Mouse (Mus musculus) heart, adult 2 months (tissue): ENCODE data around the gene Zfp747. TPM values are rescaled to one million over a fixed set of nuclear protein-coding genes. Genes with fewer than 3 reads are reported as not detected.
"Not testable (repeated sequence)": the region's sequence is repeated elsewhere in the genome, so short reads cannot be mapped to it uniquely, and the experiment has no call there.

Experiments used
- DNase-seq, 2 experiments: peaks; one replicate each; pipeline ENCODE4 v3.0.0; 2021
- H3K27ac ChIP-seq: fragments of 200-600 bp; 2 replicates; pipeline ENCODE4 v1.8.1; 2022
- H3K27me3 ChIP-seq: fragments of 200-500 bp; 2 replicates; pipeline ENCODE4 v1.6.1; 2012; ENCODE audit warnings: mild to moderate bottlenecking, low read length, inconsistent platforms, mixed read lengths; ENCODE audit not compliant: control insufficient read depth, insufficient read depth
- H3K36me3 ChIP-seq: fragments of 200-500 bp; 2 replicates; pipeline ENCODE4 v1.6.1; 2012; ENCODE audit warnings: low read length, inconsistent platforms; ENCODE audit not compliant: control insufficient read depth, insufficient read depth
- H3K4me1 ChIP-seq: fragments of 200-500 bp; 2 replicates; pipeline ENCODE4 v1.6.1; 2011; ENCODE audit warnings: low read length; ENCODE audit not compliant: control insufficient read depth, insufficient read depth
- H3K4me3 ChIP-seq: fragments of 200-600 bp; 2 replicates; pipeline ENCODE4 v1.8.1; 2022
- H3K79me2 ChIP-seq: fragments of 200-500 bp; replicated peaks from 2 replicates; pipeline ENCODE4 v1.6.1; 2012; ENCODE audit warnings: mild to moderate bottlenecking, inconsistent platforms, low read length, moderate library complexity, mixed read lengths; ENCODE audit not compliant: control insufficient read depth, insufficient read depth
- H3K9ac ChIP-seq: fragments of 200-500 bp; 2 replicates; pipeline ENCODE4 v1.6.1; 2012; ENCODE audit warnings: low read depth, mild to moderate bottlenecking, control low read depth, inconsistent platforms, low read length, mixed read lengths
- CTCF ChIP-seq: fragments of 200-600 bp; IDR thresholded peaks from 2 replicates; pipeline ENCODE4 v1.8.1; 2022; ENCODE audit warnings: antibody characterized with exemption, mild to moderate bottlenecking, moderate library complexity
- EP300 ChIP-seq: fragments of 200-500 bp; IDR thresholded peaks from 2 replicates; pipeline ENCODE4 v1.6.1; 2011; ENCODE audit warnings: low read depth, low read length, control low read depth; ENCODE audit not compliant: insufficient read depth
- POLR2A ChIP-seq: fragments of 200-500 bp; IDR thresholded peaks from 2 replicates; pipeline ENCODE4 v1.6.1; 2011; ENCODE audit warnings: mild to moderate bottlenecking, low read depth, low read length, control low read depth; ENCODE audit not compliant: insufficient read depth
- WGBS: fragments of 180-500 bp; shearing (Covaris S2); methylation state at CpG from one replicate; pipeline ENCODE4 v1.1.7; 2018; 5-methylcytosine and 5-hydroxymethylcytosine counted together
- intact Hi-C: fragments of 180-260 bp; cut with DNase I; formaldehyde crosslinking; loops from one replicate; pipeline ENCODE4 v1.15.1; 2025
- polyA plus RNA-seq: library from polyadenylated mRNA; depleted of rRNA; stranded (reverse); fragments of >200 nt; gene quantifications from 2 replicates; pipeline ENCODE4 v1.2.3, GENCODE M21; 2012
- total RNA-seq, 2 experiments: library from RNA; stranded (reverse); gene quantifications; 2 replicates each; pipeline ENCODE4 v1.2.3; 2021

Gene Zfp747
- total and polyA plus RNA-seq, 3 experiments: 2.9 to 5.3 (median 4.3) TPM

DNA sequence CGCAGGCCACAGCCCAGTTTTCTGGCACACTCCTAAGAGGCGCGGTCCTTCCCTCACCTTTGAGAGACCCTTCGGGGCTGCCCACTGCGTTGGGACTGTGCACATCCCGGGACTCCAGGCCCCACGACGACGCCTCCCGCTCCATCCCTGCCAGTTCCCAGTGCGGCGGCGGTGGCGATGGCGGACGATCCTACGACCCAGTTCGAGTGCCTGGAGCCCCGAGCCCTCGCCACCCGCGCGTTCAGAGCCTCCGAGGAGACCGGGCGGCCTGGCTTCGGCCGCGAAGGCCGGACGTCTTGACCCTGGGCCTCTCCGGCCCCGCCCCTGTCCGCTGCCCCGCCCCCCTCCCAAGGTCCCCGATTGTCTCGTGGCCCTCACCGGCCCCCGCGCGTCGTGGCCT is 30.8 kb downstream of the Zfp747 start:
- WGBS: under 1% methylated on average over 42 of the region's 42 CpGs
- H3K79me2 ChIP-seq: 0 out of 2 replicates have a peak, but pooled peaks cover 2% of the 10 kb centered on the region
- intact Hi-C loops: loop anchor here (2.0 to 5.0 kb wide), 2 partner anchors 90 to 267 kb away; no protein-coding TSS in a partner anchor

DNA sequence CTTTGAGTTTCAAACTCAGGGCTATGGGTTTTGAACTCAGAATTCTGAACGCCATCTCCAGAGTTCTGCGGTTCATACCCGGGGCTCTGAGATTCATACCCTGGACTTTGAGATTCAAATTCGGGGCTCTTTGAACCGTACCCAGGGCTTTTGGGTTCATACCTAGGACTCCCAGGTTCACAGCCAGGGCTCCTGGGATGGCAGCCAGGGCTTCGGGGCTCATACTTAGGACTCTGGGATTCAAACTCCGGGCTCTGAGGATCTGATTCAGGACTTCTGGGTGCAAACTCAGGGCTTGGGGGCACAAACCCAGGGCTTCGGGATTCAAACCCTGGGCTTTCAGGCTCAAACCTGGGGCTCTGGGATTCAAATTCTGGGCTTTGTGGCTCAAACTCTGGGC is 31.5 kb downstream of the Zfp747 start:
- DNase-seq: no peak
- TF ChIP-seq EP300 (no peak), POLR2A (no peak), CTCF (no peak)
- peak overlapping the region; percentile 100 for H3K27ac ChIP-seq
- H3K4me1 ChIP-seq: no peaks in the 10 kb centered on the region
- no peaks in the 10 kb centered on the region for H3K27me3 ChIP-seq
- intact Hi-C loops: loop anchor here (2.0 kb wide), 1 partner anchor 90 kb away; no protein-coding TSS in a partner anchor
- peak overlapping the region; percentile 96 for H3K4me3 ChIP-seq
- H3K36me3 ChIP-seq: peaks cover 4% of the 10 kb centered on the region
- H3K9ac ChIP-seq: peak overlapping the region; percentile 91
- WGBS: 74% methylated on average over 8 of the region's 8 CpGs
- H3K79me2 ChIP-seq: 0 out of 2 replicates have a peak, but pooled peaks cover 2% of the 10 kb centered on the region

More for the DNA sequence above, 30.8 kb downstream of the Zfp747 start:
- TF ChIP-seq CTCF (no peak), EP300 (no peak), POLR2A (peak; percentile 59)
- no peaks in the 10 kb centered on the region for H3K27me3 ChIP-seq
- peak overlapping the region; percentile 91 for H3K9ac ChIP-seq
- peak overlapping the region; percentile 96 for H3K4me3 ChIP-seq
- no peak for DNase-seq
- peak overlapping the region; percentile 100 for H3K27ac ChIP-seq
- no peaks in the 10 kb centered on the region for H3K4me1 ChIP-seq
- peaks cover 4% of the 10 kb centered on the region for H3K36me3 ChIP-seq

DNA sequence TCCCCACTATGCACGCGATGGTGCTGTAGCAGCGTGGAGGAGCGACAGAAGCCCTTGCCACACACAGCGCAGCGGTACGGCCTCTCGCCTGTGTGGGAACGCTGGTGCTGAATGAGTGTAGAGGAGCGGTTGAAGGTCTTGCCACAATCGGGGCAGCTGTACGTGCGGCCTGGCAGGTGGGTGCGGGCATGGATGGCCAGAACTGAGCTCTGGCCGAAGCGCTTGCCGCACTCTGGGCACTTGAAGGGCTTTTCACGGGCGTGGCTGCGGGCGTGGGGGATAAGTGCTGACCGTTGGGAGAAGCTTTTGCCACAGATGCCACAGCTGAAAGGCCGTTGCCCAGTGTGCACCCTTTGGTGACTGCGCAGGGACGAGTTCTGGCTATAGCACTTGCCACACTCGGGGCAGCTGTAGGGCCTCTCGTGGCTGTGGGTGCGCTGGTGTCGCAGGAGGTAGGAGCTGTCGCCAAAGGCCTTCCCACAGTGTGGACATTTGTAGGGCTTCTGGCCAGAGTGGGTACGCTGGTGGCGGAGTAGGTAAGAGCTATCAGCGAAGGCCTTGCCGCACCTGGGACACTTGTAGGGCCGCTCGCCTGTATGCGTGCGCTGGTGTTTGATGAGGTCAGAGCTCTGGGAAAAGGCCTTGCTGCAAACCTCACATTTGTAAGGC is 32.4 kb downstream of the Zfp747 start:
- intact Hi-C loops: loop anchor here (2.0 kb wide), 1 partner anchor 89 kb away; no protein-coding TSS in a partner anchor
- Histone ChIP-seq H3K4me1 (no peaks in the 10 kb centered on the region), H3K27me3 (no peaks in the 10 kb centered on the region), H3K36me3 (peaks cover 4% of the 10 kb centered on the region), H3K79me2 (0 out of 2 replicates have a peak, but pooled peaks cover 2% of the 10 kb centered on the region), H3K4me3 (no peak overlapping the region), H3K27ac (no peak overlapping the region), H3K9ac (no peak overlapping the region)
- no peak for TF ChIP-seq EP300
- no peak for TF ChIP-seq POLR2A
- TF ChIP-seq CTCF: no peak
- peak in 1 of 2 experiments; percentile 14 for DNase-seq
- 84% methylated on average over 38 of the region's 38 CpGs for WGBS

DNA sequence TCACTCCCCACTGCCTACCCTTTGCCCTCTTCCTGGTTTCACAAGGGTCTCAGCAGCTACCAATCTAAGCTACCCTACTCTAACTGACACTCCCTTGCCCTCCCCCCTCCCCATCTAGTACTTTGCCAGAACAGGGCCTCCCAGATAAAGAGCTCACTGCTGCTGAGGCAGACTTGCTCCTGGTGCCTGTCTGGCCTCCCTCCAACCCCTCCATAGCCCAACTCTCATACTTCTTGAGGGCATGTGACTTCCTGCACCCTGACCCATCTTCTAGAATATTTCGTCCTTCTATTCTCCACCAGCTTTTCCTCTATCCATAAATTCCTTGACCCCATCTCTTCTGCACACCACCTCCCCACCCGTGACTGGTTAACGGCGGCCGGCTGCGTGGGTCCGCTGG is 33.0 kb downstream of the Zfp747 start:
- peaks cover 4% of the 10 kb centered on the region for H3K36me3 ChIP-seq
- H3K27me3 ChIP-seq: no peaks in the 10 kb centered on the region
- DNase-seq: no peak
- intact Hi-C loops: no loop called here
- H3K4me1 ChIP-seq: no peaks in the 10 kb centered on the region
- TF ChIP-seq EP300 (no peak), POLR2A (no peak), CTCF (no peak)
- no peak overlapping the region for H3K27ac ChIP-seq
- 0 out of 2 replicates have a peak, but pooled peaks cover 2% of the 10 kb centered on the region for H3K79me2 ChIP-seq
- H3K4me3 ChIP-seq: no peak overlapping the region
- WGBS: 82% methylated on average over 7 of the region's 7 CpGs
- H3K9ac ChIP-seq: no peak overlapping the region

DNA sequence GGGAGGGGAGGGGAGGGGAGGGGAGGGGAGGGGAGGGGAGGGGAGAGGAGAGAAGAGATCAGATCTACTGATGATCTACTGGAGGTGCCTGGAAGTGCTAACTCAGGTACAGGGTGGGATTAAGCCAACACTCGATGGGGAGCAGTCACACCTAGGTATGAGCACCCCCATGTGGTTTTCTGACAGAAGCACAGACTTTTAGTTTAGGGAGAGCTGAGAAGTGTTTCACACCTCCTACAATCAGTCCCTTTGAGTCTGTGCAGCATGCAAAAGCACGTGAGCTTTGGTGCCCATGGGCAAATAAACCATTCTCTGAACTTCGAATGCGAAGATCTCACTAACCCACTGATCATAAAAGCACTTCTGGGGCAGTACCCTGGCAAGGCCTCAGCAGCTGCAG is 33.5 kb downstream of the Zfp747 start:
- no peak overlapping the region for H3K27ac ChIP-seq
- no peak for TF ChIP-seq POLR2A
- TF ChIP-seq CTCF: peak; percentile 45
- TF ChIP-seq EP300: no peak
- H3K4me1 ChIP-seq: no peaks in the 10 kb centered on the region
- 55% methylated on average over 4 of the region's 4 CpGs for WGBS
- no peak overlapping the region for H3K4me3 ChIP-seq
- no peaks in the 10 kb centered on the region for H3K27me3 ChIP-seq
- no peak overlapping the region for H3K9ac ChIP-seq
- 0 out of 2 replicates have a peak, but pooled peaks cover 2% of the 10 kb centered on the region for H3K79me2 ChIP-seq
- H3K36me3 ChIP-seq: peaks cover 4% of the 10 kb centered on the region
- intact Hi-C loops: no loop called here
- DNase-seq: no peak

DNA sequence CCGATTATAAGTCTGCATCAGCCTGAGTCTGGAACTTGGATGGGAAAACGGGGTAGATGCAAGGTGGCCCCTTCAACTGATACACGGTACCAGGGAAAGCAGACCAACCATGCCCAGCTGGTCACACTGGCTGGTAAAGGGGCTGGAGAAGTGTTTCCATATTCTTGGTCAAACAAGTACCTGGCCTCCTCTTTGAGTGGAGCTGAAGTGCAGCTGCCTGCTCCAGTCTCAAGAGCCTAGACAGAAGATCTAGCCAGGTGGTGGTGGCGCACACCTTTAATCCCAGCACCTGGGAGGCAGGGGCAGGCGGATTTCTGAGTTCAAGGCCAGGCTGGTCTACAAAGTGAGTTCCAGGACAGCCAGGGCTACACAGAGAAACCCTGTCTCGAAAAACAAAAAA is 34.0 kb downstream of the Zfp747 start:
- H3K27ac ChIP-seq, H3K4me1 ChIP-seq, H3K27me3 ChIP-seq, DNase-seq, intact Hi-C loops, H3K4me3 ChIP-seq, H3K79me2 ChIP-seq, H3K9ac ChIP-seq, H3K36me3 ChIP-seq: not testable (repeated sequence)
- WGBS: 91% methylated on average over 6 of the region's 6 CpGs
